Comparison of ENCODE assay signal across 9 mouse cellular contexts in genomic region chr7:98550596-98550995, GRCm38 (mm10).
DNase-seq lines count a peak whose midpoint lies in the region; ATAC-seq and TF ChIP-seq lines count a peak whose summit lies in the region.
"Had no signal": no experiment of that assay in that cellular context is flagged by ENCODE, and none has a peak within 500 bp of the region (broad histone marks: within the 10 kb centered on the region; RNA-seq: fewer than 3 reads in every experiment).

No protein-coding gene starts in this region.

- no peaks in the 10 kb centered on the region for H3K36me3 ChIP-seq in heart, embryonic 11.5 days (ENCODE audit: control insufficient read depth, insufficient read depth, low read length)

- no peak; the same call in 1 of the 2 replicates for TF ChIP-seq POLR2A in lung, adult 2 months (IDR thresholded peaks at IDR 0.05; ENCODE audit: borderline replicate concordance, extremely low read depth, low read depth, low read length)

- ATAC-seq in heart, embryonic 11.5 days (replicated peaks; ENCODE audit: insufficient number of reproducible peaks, low FRiP score, low TSS enrichment): no peak

- H3K4me2 ChIP-seq in heart, embryonic 11.5 days: no peak overlapping the region
- H3K4me2 ChIP-seq: midbrain, embryonic 11.5 days had no signal

- H3K4me3 ChIP-seq in lung, adult 2 months (replicated peaks; ENCODE audit: extremely low read depth, low read depth, low read length): no peak overlapping the region
- H3K4me3 ChIP-seq in heart, embryonic 11.5 days (ENCODE audit: low read depth, low read length): no peak overlapping the region

- DNase-seq in lung, adult 18-20 months: peak; percentile 51 to 70
- no peak for DNase-seq in lung, adult 2 months
- DNase-seq in induced T-regulatory cell, adult 2 months (ENCODE audit: low read depth): peak; percentile 36
- peak; percentile 80 for DNase-seq in lung, postnatal 36 days
- no peak for DNase-seq in right cerebral cortex, adult 18-20 months
- DNase-seq in left cerebral cortex, postnatal 14 days (ENCODE audit: low spot score in 2 of 2): no peak
- DNase-seq: gastrocnemius, postnatal 36 days had no signal

- TF ChIP-seq CTCF in lung, adult 2 months (IDR thresholded peaks at IDR 0.05; ENCODE audit: insufficient read depth, low read length): no peak

- no peaks in the 10 kb centered on the region for H3K27me3 ChIP-seq in heart, embryonic 11.5 days (ENCODE audit: control insufficient read depth, insufficient read depth, low read length)

- intact Hi-C loops in left cerebral cortex, postnatal 14 days (cut with DNase I): no loop called here

- WGBS in lung, adult 2 months: 12% methylated on average over 2 of the region's 2 CpGs
- WGBS in heart, embryonic 11.5 days (ENCODE audit: insufficient replicate concordance): 15% methylated on average over 2 of the region's 2 CpGs

- 0 out of 2 replicates have a peak overlapping the region, but pooled peaks have one; percentile 10 for H3K27ac ChIP-seq in heart, embryonic 11.5 days (ENCODE audit: low read depth, low read length)

- H3K9me3 ChIP-seq in heart, embryonic 11.5 days (replicated peaks; ENCODE audit: control insufficient read depth, low read length): no peaks in the 10 kb centered on the region

- peak overlapping the region; percentile 23; the same call in 1 of the 2 replicates for H3K9ac ChIP-seq in heart, embryonic 11.5 days (ENCODE audit: low read depth, low read length)

- peaks cover 12% of the 10 kb centered on the region for H3K4me1 ChIP-seq in lung, adult 2 months (ENCODE audit: control insufficient read depth, insufficient read depth, low read length)
- H3K4me1 ChIP-seq in heart, embryonic 11.5 days (ENCODE audit: control insufficient read depth, insufficient read depth, low read length): peaks cover 22% of the 10 kb centered on the region

Comparison
In these comparisons a context has a peak if more than half of its experiments do, and no peak if none do; other contexts are left out.
1. DNase-seq: peak in lung, adult 18-20 months (2 of 2), induced T-regulatory cell, adult 2 months (single experiment) and lung, postnatal 36 days (single experiment); none in lung, adult 2 months (single experiment), right cerebral cortex, adult 18-20 months (single experiment) and left cerebral cortex, postnatal 14 days (0 of 2).